Mouse (Mus musculus): ENCODE measurements around the gene Nectin2.

Gene Nectin2

DNA sequence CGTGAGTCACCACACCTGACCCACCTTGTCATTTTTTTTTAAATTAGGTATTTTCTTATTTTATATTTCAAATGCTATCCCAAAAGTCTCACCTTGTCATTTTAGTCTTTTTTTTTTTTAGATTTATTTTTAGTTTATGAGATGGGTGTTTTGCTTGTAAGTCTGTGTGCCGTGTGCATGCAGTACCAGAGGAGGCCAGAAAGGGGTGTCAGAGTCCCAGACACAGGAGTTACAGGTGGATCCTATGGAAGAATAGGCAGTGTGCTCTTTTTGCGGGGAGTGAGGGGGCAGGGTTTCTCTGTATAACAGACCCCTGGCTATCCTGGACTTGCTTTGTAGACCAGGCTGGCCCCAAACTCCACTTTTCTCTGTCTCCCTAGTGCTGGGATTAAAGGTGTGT, 11.5 kb downstream of the Nectin2 start:
- TF ChIP-seq GATA4 (IDR thresholded peaks at IDR 0.05; ENCODE audit: insufficient replicate concordance, low read length): no peak

DNA sequence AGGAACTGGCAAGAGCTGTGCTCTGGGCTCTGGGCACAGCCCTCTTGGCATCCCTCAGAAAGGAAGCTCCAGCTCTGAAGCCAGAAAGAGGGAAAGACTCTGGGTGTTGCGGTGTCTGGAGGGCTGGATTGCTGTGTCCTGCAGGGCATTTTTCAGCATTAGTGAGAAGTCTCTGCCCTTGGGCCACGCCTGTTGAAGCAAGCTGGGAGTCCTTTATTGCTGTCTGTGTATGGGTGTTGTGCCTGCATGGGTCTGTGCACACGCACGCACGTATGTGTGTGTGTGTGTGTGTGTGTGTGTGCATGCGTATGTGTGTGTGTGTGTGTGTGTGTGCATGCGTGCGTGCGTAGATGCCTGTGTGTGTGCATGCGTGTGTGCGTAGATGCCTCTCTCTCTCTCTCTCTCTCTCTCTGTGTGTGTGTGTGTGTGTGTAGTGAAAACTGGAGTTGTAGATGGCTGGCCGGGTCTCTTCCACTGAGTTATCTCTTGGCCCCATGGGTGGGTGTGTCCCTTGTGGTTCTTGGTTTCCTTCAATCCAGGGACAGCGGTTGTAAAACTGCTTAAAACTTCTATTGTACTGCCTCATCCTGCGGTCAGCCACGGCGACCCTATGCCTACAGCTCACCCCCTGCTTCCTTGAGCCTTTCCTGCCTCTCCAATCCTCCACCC, 13.8 kb downstream of the Nectin2 start:
- peak; percentile 35; the same call in 1 of the 2 replicates for TF ChIP-seq GATA4 (IDR thresholded peaks at IDR 0.05; ENCODE audit: insufficient replicate concordance, low read length)

DNA sequence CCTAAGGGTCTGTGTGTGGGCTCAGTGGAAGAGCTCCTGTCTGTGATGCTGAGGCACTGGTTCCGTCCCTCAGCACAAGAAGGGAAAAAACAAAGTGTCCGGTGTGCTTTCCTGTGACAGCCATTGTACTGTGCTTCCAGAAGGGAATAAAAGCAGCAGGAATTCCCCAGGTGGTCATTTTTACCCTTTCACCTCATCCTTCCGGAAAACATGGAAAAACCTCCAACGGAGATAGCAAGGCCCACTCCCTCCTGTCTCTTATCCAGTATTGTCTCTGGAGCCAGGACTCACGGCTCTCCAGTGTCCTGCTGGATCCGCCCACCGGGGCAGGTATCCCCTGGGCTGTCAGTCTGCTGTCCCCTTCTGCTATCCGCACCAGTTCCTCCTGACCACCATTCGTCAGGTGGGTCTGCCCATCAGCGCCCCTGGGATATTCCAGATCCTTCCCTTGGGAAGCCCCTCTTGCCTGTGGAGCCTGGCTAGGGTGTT, 16.1 kb downstream of the Nectin2 start:
- TF ChIP-seq GATA4 (IDR thresholded peaks at IDR 0.05; ENCODE audit: insufficient replicate concordance, low read length): no peak

DNA sequence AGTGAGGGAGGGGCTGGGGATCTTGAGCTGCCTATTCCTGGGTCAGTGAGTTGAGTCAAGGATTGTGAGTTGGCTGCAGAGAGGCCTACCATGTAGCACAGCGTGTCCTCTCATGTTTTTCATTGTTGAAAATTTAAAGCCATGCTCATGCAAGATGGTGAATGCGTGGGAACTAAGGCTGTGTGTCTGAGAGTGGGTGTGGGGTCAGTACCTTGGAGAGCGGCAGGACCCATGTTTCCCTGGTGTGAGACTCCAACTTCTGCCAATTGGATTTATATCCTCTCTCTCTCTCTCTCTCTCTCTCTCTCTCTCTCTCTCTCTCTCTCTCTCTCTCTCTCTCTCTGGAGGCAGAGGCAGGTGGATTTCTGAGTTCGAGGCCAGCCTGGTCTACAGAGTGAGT, 23.7 kb downstream of the Nectin2 start:
- TF ChIP-seq GATA4 (IDR thresholded peaks at IDR 0.05; ENCODE audit: insufficient replicate concordance, low read length): no peak

DNA sequence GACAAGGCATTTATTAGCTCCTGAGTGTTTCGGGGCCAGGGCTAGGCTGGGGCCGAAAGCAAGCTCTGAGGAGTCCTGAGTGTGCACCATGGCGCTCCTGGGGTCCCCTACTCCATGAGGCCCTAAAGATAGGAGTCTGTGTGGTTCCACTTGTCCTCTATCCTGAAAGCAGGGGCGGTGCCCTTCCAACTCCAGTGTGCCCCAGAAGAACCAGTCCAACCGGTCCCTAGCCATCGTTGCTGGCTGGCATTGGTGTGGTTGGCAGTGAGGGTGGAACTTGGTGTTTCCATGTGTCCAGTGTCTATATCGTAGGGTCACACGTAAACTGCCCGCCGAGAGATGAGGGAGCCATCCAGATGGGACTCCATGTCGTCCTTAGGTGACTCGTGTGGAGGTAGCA, 26.1 kb downstream of the Nectin2 start:
- no peak for TF ChIP-seq GATA4 (IDR thresholded peaks at IDR 0.05; ENCODE audit: insufficient replicate concordance, low read length)

DNA sequence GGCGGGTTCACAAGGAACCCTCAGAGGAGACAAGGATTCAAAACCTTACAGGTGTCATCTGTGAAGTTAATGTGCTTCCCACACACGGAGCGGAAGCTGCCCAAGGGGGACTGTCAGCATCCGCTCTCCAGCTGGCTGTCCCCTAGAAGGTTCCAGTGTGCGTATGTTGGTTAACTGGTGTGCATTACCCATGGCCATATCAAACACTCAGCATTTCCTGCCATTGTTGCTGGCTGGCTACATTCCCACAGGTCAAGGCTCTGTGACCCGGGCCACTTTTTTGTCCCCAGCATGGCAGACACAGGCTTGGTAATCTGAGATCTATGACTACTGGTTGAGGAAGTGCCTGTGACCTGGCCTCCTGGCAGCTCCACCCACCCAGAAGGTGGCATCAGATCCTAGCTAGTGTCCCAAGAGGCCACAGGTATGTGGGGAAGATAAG, 27.5 kb downstream of the Nectin2 start:
- peak; percentile 63 for TF ChIP-seq GATA4 (IDR thresholded peaks at IDR 0.05; ENCODE audit: insufficient replicate concordance, low read length)

DNA sequence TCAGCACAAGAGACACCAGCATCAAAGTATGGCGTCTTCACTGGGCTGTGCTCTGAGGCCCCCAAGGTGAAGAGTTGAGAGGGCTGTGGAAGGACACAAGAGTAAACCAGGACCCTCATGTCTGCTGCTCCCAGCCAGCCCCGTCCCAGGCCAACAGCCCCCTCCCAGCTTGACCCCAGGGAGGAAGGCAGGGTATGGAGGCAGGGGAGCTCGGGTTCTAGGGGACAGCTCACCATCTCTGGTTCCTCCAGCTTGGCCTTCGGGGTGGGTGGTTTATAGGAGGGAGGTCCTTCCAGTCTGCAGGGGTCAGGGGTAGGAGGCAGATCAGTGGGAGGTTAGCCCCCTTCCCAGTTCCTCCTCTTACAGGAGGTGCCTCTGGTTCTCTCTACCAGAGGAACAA, 31.1 kb downstream of the Nectin2 start:
- TF ChIP-seq GATA4 (IDR thresholded peaks at IDR 0.05; ENCODE audit: insufficient replicate concordance, low read length): no peak

DNA sequence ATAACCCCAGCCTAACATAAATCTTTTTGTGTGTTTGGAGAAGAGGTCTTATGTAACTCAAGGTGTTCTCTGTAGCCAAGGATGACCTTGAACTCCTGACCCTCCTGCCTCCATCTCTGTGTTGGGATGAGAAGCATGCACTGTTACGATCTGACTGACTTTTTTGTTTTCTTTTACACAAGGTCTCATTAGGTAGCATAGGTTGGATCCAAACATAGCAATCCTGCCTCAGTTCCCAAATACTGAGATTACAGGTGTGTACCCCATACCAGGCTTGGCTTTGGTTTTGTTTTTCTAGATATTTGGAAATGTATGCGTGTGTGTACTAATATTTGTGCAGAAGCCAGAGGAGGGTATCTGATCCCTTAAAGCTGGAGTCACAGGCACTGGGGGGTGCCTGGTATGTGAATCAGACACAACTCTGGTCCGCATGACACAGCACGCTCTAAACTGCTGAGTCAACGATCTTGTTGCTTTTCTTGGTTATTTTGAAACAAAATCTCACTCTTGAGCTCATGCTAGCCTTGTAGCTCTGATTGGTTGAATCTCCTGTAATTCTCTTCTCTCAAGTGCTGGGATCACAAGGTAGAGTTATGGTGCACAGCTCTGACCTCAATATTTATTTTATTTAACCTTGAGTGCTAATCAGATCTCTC, 31.9 kb downstream of the Nectin2 start:
- no peak for TF ChIP-seq GATA4 (IDR thresholded peaks at IDR 0.05; ENCODE audit: insufficient replicate concordance, low read length)

DNA sequence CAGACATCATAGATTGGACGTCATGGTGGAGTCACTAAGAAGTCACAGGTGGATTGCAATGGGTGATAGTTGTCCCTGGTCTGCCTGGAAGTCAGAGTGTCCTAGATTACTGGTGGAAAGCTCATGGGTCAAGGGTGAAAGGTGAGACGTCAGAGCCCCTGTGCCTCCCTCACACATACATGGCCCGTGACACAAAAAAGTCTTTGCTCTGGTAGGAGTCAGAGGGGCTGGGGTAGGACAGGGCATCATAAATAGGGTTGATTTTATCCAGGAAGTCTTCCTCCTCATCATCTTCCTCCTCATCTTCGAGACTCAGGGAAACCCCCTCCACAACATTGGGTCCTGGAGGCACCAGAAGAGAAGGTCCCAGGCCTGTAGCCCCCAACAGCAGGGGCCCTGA, 32.9 kb downstream of the Nectin2 start:
- TF ChIP-seq GATA4 (IDR thresholded peaks at IDR 0.05; ENCODE audit: insufficient replicate concordance, low read length): no peak

DNA sequence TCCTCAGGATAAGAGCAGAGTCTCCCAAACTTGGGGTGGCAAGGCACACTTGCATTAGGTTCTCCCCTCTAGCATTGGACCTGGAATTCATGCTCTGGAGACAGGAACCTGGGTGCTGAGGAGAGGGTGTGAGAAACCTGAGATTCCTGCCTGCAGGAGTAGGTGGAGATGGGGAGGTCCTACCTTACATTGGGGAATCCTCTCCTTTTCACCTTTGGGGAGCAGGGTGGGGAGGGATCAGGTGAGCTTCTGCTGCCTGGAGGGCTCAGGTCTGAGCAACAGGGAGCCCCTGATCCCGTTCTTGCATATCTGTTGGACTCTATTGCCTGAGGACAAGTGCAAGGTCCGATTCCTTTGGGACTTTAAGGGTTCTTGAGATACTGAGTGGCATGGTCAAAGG, 33.5 kb downstream of the Nectin2 start:
- TF ChIP-seq GATA4 (IDR thresholded peaks at IDR 0.05; ENCODE audit: insufficient replicate concordance, low read length): no peak

DNA sequence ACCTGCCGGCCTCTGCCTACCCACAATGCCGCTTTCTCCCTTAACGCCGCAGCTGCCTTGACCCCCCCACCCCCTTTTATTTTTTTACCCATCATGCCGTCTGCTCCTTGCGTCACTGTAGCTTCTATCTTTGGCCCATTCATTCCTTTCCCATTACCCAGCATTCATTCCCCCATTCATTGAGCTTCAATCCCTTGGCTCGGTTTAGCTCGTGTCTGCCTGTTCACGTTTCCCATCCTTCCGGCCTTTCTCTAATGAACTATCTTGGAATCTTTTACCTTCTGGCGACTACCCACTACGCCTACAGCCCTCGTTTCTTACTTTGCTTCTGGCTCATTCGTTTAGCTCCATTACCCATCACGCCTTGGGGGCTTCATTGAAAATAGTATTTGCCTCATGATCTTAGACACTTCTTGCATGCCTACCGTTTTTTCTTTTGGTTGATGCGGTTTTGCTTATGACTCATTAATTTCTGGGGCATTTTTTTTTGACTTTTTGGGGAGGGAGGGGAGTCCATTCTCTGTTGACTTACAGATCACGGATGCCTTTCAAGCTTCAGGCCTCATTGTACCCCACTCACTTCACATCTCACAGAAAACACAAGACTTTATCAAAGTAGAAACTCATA, 34.1 kb downstream of the Nectin2 start:
- TF ChIP-seq GATA4 (IDR thresholded peaks at IDR 0.05; ENCODE audit: insufficient replicate concordance, low read length): no peak

DNA sequence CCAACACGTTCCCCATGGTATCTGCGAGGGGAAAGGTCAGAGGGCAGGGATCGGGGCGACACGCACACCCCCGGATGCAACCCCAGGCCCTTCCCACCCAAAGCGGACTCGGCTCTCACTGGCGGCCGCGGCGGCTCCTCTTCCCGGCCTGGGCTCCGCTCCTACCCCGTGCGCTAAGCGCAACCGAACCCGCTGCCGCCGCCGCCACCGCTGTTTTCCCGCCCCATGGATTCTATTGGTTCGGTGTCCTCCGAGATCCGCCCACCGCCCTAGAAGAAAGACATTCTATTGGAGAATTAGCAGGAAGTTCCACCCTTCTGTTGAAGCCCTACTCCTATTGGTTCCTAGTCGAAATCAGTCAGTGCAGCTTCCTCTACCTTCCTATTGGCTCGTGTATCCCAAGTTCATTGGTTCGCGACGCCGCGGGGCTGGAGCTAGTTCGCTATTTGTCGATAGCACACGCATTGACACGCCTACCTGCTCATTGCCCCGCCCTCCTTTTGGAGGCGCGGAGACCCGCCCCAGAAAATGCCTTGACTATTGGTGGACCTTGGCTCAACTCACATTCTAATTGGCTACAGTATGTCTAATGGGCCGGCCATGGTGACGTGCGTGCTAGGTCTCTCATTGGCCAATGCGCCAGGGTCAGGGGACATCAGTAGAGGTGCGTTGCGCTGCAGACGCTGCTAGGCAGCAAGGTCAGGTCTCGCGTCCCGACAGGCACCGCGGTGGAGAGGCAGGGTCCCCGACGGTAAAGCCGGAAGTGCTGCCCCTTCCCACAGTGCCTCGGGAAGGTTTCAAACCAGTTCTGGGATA, 34.8 kb downstream of the Nectin2 start, which contains the start of gene Tomm40:
Gene Tomm40, minus strand, starts transcription at position 200 of the 816 bp plus-strand sequence.
- no peak for TF ChIP-seq GATA4 (IDR thresholded peaks at IDR 0.05; ENCODE audit: insufficient replicate concordance, low read length)

DNA sequence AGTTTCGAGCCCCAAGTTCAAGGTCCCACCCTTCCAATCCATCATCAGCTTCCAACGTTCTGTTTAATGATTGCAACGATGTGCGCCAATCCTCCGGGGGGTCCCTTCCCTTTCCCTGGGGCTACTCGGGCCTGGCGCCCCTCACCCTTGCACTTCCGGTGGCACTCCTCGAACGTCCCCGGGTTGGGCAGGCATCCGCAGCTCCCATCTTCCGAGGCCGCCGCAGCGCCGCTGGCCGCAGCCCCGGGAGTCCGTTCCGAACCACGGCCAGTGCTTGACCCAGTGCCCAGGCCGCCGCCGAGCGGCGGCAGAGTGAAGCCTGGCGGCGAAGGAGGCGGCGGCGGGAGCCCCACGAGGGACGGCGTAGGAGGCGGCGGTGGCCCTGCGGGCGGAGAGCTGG, 35.4 kb downstream of the Nectin2 start:
- TF ChIP-seq GATA4 (IDR thresholded peaks at IDR 0.05; ENCODE audit: insufficient replicate concordance, low read length): no peak

DNA sequence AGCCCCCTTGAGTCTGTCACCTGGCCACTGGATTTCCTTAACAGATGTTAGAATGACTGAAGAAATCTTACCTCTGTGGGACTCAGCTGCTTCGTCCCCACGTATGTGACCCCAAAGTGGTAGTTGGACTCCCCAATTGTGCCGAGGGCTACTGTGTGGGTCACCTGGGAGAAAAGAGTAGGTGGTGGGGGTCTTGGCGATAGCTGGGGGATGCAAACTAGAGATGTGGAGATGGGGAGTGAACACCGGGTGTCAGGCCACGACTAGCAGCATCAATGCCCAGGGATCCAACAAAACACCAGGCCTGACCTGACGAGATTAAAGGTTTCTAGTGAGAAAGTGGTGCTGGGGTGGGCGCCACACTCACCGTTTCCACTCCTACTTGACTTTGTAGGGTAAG, 36.7 kb downstream of the Nectin2 start:
- TF ChIP-seq GATA4 (IDR thresholded peaks at IDR 0.05; ENCODE audit: insufficient replicate concordance, low read length): no peak

DNA sequence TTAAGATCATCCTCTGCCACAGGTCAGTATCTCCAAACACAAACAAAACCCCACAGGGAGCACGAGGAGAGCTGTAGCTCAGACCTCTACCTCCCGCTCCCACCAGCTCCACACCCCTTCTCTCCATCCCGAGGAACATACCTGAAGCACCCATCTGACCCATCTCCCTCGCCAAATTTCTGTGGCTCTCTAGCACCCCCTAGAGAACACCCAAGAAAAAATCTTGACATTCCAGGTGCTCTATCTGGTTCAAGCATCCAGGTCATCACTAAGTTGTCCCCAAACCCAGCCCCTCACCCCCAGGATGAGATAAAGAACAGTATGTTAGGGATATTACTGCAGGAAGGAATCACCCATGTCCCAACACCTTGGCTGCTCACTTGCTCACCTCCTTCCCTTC, 37.1 kb downstream of the Nectin2 start:
- TF ChIP-seq GATA4 (IDR thresholded peaks at IDR 0.05; ENCODE audit: insufficient replicate concordance, low read length): no peak

All from liver, adult (tissue).